Mouse (Mus musculus) megakaryocyte, adult 5-6 weeks (primary cell): ENCODE results near the gene Pitpnm3. TPM values are rescaled to one million over a fixed set of nuclear protein-coding genes. Genes with fewer than 3 reads are reported as not detected.

Source experiments
- ATAC-seq: 2 replicates; pipeline ENCODE4 v1.8.0; 2016; ENCODE audit warnings: mild to moderate bottlenecking, inconsistent platforms; ENCODE audit not compliant: poor library complexity, severe bottlenecking
- total RNA-seq, 2 experiments: library from RNA; stranded (forward) in 1 of 2; stranded (reverse) in 1 of 2; fragments of 153-499, 151-499 nt in 1 of 2; fragments of 221-1000, 200-1000 nt in 1 of 2; gene quantifications; 2 replicates each; pipeline versions ENCODE4 v1.2.3 to v1.2.4; 2015 to 2017

Pitpnm3 gene
- total RNA-seq, 2 experiments from 2014 or later = 0.07 TPM; not detected in 1

GRCm38 (mm10) chr11:72052636-72053035 is 82.9 kb downstream of the Pitpnm3 start:
- ATAC-seq = peak; percentile 91

DNA sequence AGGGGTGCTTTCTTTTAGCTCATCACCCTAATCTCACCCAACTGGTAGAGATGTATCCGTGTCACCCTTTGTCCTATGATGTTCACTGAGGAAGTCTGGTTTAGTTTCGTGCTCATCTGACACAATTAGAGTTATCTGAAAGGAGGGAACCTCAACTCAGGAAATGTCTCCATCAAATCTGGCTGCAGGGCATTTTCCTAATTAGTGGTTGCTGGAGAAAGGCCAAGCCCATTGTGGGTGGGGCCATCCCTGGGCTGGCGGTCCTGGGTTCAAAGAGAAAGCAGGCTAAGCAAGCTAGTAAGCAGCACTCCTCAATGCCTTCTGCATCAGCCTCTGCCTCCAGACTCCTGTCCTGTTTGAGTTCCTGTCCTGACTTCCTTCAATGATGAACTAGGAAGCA is 83.4 kb downstream of the Pitpnm3 start:
- peak; percentile 30; the same call in 1 of the 2 replicates for ATAC-seq

DNA sequence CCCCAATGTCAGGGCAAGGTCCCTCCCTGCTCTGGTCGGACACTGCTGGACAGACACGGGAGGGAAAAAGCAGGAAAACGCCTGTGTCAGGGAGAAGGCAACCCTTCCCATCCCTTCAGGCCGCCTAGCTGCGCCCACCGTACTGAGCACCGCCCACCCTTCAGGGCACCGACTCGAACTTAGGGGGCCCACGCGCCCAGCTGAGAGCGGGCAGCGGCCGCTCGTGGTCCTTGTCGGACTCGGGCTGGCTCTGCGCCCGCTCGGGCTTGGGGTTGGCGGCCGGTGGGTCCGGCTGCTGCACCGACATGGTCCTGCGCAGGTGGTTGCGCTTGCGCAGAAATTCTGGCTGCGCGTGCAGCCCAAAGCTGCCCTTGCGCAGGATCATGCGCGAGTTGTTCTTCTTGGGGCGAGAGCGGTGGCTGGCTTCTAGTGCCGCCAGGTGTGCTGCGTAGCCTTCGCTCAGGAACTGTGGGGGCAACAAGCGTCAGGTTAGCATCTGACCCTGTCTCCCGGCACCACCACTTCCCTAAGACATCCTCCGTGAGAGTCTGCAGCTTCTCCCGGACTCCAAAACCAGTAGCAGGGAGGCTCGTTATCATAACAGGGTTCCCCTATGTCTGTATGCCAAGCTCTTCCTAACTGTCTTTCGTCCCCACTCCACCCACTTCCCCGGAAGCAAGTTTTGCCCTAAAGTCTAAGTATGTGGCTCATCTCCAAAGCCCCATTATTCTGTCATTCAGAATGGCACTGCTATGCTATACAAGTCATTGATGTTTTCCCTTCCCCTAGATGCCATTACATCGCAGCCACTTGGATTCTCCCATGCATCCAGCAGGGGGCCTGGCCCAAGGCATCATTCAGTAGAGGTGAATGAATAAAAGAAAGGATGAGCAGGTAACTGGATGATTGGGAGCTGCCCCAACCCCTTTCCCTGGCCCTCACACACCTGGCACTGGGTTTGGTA is 84.4 kb downstream of the Pitpnm3 start:
- no peak for ATAC-seq

DNA sequence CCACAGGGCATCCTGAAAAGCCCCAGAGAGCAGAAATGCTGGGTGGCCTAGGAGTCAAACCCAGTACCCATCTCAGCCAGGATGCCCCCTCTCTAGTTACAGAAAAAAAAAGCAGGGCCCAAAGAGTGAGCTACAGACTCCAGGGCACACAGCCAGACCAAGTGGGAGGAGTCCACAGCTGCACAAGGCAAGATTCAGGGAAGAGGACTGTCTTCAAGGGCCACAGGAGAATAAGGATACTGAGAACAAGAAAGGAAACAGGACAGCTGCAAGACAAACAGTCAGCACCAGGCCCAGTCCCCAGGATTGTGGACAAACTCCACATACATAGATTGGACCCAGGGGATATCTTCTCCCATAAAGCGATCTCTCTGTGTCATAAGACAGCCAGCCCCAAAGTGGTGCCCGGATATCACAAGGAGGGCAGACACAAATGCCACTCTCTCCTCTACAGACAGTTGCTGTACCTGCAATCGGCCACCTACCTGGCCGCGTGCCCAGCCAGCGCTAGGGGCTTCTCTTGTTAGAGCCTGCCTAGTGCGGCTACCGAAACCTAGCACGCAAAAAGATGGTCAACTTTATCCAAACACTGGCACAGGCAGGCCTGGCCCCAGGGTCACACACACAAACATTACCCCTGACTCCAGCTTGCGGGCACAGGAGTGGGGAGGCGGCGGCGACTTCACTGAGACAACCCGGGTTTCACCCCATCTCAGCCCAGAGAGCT is 85.2 kb downstream of the Pitpnm3 start:
- ATAC-seq = no peak

GRCm38 (mm10) chr11:72049171-72049759 is 86.3 kb downstream of the Pitpnm3 start:
- no peak for ATAC-seq

DNA sequence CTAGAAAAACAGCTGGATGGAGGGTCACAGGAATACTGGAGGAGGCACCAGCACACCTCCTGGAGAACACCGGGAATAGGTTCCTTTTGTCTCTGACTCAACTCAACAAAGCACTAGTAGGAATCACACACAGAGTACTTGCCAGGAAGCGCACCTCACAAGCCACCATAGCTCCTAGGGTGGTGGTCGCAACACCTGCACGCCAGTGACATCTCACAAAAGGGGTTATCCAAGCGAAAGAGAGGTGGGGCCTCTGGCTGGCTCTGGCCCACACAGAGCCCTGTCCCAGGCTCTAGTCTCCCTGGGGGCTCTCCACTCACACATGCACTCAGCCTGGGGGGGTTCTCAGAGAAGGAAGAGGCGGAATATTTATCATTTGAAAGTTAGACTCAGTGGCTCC is 86.8 kb downstream of the Pitpnm3 start:
- no peak for ATAC-seq

DNA sequence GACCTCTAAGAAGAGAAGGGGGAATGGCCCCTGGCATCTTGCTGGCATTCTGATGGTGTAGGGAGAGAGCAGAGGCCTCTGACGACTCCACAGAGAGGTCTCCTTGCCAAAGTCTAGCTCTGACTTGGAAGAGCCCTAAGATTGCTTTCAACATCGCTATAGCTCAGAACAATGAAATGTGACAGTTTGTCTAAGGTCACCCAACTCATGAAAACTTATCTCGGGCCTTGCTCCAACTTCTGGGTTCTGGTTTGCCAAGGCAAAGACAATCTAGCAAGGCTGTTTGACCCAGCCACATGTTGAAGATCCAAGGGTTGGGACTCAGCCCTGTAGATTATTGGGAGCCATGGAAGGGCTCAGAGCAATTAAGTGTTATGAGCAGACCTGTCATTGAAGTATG is 91.3 kb downstream of the Pitpnm3 start:
- ATAC-seq = no peak

DNA sequence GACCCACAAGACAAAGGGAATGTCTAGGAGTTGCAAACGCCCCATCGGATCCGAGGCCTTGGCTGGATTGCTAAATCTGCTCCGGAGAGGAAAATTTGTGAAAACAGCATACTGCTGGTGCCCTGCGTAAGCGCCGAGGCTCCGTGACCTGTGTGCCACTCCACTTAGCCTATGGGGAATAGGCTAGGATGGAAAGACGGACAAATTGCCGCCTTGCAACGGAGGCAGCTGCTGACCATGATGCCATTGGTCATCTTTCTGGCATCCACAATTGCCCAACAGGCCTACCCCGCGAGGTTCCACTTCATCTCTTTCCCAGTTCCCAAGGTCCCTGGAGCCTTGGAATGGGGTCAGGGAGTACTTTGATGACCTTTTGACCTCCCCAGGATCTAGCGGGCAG is 92.9 kb downstream of the Pitpnm3 start:
- ATAC-seq = peak; percentile 1; the same call in 1 of the 2 replicates

- ATAC-seq = peak; percentile 86
Observed at GRCm38 (mm10) chr11:72041768-72042607, 93.6 kb downstream of the Pitpnm3 start, which contains the start of gene Pimreg. Gene Pimreg, plus strand, starts transcription at chr11:72042032.

DNA sequence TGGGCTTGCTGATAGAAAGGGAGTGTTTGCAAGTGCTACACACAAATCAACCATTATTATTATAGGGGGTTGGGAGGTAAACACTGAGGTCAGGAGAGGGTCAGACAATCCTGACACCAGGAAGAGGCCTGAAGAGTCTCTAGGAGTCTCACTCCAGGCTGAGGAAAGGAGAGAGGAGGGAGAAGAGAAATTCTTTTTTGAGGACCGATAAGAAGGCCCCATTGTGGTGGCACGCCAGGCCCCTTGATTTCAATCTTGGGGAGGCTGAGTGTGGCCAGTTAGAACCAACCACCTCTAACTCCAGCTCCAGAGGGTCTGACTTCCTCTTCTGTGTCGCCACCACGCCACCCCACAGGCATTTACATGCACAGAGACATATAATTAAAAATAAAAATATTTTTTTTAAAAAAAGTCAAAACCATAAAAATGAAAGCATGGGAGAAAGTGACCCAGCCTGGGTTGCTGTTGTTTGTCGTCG is 94.2 kb downstream of the Pitpnm3 start:
- ATAC-seq = no peak

DNA sequence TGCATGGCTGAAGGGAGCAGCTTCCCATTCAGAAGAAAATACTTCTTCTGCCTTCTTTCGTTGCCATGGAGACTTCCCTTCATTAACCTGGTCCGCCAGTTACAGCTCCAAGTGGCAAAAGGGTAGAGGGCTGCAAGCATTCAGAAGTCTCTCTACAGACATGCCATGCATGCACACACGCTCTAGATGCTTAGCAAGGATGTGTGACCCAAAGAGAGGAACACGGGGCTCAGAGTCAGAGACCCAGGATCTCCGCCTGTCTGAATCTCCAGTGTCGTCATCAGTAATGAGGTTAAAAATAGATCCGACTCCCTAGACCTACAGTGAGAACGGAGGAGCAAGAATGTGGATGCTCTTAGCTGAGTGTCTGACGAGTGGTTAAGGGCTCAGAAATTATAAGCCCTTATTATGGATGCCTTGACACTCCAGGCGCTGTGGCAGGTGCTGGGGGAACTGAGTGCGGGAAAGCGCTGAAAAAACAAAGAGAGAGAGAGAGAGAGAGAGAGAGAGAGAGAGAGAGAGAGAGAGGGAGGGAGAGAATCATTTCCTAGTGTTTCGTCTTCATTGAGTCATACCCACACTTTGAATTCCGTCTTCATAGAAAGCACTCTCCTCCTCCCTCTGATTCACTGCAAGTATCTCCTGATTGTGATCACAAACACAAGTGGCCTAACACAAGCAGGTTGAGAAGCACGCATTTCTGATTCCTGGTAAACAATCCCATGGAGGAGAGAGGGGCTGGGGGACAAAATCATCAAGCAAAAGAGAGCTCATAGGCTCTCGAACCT is 95.8 kb downstream of the Pitpnm3 start:
- no peak for ATAC-seq

GRCm38 (mm10) chr11:72037996-72038395 is 97.6 kb downstream of the Pitpnm3 start:
- no peak for ATAC-seq

- no peak for ATAC-seq
Observed at GRCm38 (mm10) chr11:72037409-72037808, 98.2 kb downstream of the Pitpnm3 start, which contains the start of gene Aipl1. Gene Aipl1, minus strand, starts transcription at chr11:72037509.

DNA sequence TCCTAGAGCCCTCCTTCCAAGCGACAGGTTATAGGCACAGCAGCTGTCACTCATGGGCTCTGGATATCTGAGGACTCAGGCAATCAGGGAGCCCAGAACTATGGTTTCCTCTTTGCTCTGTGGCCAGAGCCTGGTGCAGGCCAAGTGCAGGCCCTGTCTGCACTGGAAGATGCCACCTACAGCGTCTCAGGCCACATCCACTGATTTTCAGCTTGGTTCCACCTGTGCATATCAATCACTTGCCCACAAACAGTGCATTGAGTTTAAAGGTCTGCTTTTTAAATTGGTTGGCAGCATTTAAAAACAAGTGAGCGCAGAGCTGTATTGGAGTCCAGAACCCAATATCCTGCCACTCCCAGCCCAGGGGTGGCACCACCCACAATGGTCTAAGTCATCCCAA is 103.0 kb downstream of the Pitpnm3 start:
- ATAC-seq = no peak

DNA sequence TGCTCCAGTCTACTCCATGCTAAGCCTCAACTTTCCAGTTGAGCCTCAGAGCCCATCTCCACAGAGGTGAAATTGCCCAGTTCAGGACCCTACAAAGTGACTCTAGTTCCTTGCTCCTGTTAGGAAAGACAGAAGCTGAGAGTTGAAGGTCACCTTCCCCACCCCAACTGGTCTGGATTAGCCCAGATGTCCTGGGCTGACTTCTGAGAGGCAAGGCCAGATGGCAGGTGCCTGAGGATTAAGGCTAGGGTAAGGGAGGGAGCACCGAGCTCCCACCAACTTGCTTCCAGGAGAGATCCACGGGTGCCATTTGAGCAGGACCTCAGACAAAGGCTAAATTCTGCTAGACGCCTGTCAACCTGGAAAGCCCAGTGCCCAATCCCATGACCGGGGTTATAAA is 103.5 kb downstream of the Pitpnm3 start:
- no peak for ATAC-seq

GRCm38 (mm10) chr11:72031353-72031752 is 104.2 kb downstream of the Pitpnm3 start:
- ATAC-seq = no peak

- no peak for ATAC-seq
Observed at GRCm38 (mm10) chr11:72029143-72029542, 106.4 kb downstream of the Pitpnm3 start.

- no peak for ATAC-seq
Observed at GRCm38 (mm10) chr11:72027836-72028235, 107.7 kb downstream of the Pitpnm3 start.

GRCm38 (mm10) chr11:72026516-72026915 is 109.1 kb downstream of the Pitpnm3 start:
- no peak for ATAC-seq
